Mouse (Mus musculus) forebrain, postnatal 0 days (tissue): Measurements from ENCODE around the gene Pex19. TPM values are rescaled to one million over a fixed set of nuclear protein-coding genes. Genes with fewer than 3 reads are reported as not detected.

Experiments used
- ATAC-seq: fragments of 200-750 bp; cut with Nextera tagmentation; 2 replicates; pipeline ENCODE4 v1.8.0; 2017; ENCODE audit warnings: mild to moderate bottlenecking, moderate library complexity
- DNase-seq: peaks from one replicate; pipeline ENCODE4 v3.0.0-alpha.2; 2015
- H3K27ac ChIP-seq: fragments of 300-500 bp; sonication (generic); 2 replicates; pipeline ENCODE4 v1.5.1; 2014; ENCODE audit warnings: low read depth, mild to moderate bottlenecking, antibody characterized with exemption, low read length, moderate library complexity, mixed read lengths
- H3K27me3 ChIP-seq: fragments of 300-500 bp; sonication (generic); 2 replicates; pipeline ENCODE4 v1.6.1; 2014; ENCODE audit warnings: mild to moderate bottlenecking, low read length, mixed read lengths; ENCODE audit not compliant: insufficient read depth
- H3K36me3 ChIP-seq: fragments of 300-500 bp; sonication (generic); 2 replicates; pipeline ENCODE4 v1.6.1; 2014; ENCODE audit warnings: mild to moderate bottlenecking, moderate library complexity; ENCODE audit not compliant: insufficient read depth
- H3K4me1 ChIP-seq: fragments of 300-500 bp; sonication (generic); 2 replicates; pipeline ENCODE4 v1.6.1; 2014; ENCODE audit warnings: antibody characterized with exemption; ENCODE audit not compliant: insufficient read depth
- H3K4me2 ChIP-seq: fragments of 300-500 bp; sonication (generic); 2 replicates; pipeline ENCODE4 v1.6.1; 2014; ENCODE audit warnings: low read depth, mild to moderate bottlenecking, moderate library complexity
- H3K4me3 ChIP-seq: fragments of 300-500 bp; sonication (generic); 2 replicates; pipeline ENCODE4 v1.5.1; 2014; ENCODE audit warnings: low read depth, low read length, mixed read lengths
- H3K9ac ChIP-seq: fragments of 300-500 bp; sonication (generic); 2 replicates; pipeline ENCODE4 v1.6.1; 2014; ENCODE audit warnings: mild to moderate bottlenecking
- H3K9me3 ChIP-seq: fragments of 300-500 bp; sonication (generic); 2 replicates; pipeline ENCODE4 v1.6.1; 2016; ENCODE audit warnings: low read length
- CTCF ChIP-seq: sonication (generic); IDR thresholded peaks from 2 replicates; pipeline ENCODE4 v1.5.1; 2016; ENCODE audit warnings: antibody characterized with exemption, control low read depth, low read depth
- WGBS: fragments of 180-500 bp; shearing (Covaris S2); extraction: QIAGEN DNeasy Blood & Tissue Kit; methylation state at CpG from one replicate; pipeline ENCODE4 v1.1.7; 2014; 5-methylcytosine and 5-hydroxymethylcytosine counted together
- polyA plus RNA-seq: library from polyadenylated mRNA; unstranded; fragments of >200 nt; fragmentation: Nextera tagmentation; extraction: Ambion mirVana; gene quantifications from 2 replicates; pipeline ENCODE4 v1.2.1, GENCODE M21; 2015
- total RNA-seq: library from RNA; depleted of rRNA; stranded (reverse); fragments of >200 nt; gene quantifications from 2 replicates; pipeline ENCODE4 v1.2.3, GENCODE M21; 2014

The Pex19 gene
- total and polyA plus RNA-seq, 2 experiments from 2014 or later = 136 to 161 TPM

DNA sequence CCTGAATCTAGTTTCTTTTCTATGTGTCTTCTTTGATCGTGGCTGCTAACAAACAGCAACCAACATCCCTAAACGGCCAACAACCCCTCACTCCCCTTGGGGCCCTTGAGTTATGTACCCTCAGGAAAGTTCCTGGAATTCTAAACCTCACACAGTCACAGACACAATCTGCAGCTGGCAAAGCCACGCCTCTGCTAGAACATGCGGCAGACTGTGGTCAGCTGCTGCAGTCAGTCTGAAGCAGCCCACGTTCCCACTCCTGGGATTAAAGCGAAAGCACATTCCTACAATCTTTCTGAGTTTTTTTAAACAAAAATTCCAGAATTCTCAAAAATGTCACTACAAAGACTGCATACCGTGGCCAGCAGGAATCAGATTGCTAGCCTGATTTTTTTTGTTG, 7.0 kb downstream of the Pex19 start:
- ATAC-seq (no peak), DNase-seq (no peak)
- Histone ChIP-seq H3K27ac (no peak overlapping the region), H3K4me1 (no peaks in the 10 kb centered on the region), H3K4me2 (no peak overlapping the region), H3K9ac (no peak overlapping the region), H3K4me3 (no peak overlapping the region), H3K27me3 (no peaks in the 10 kb centered on the region), H3K36me3 (peaks cover 59% of the 10 kb centered on the region), H3K9me3 (no peaks in the 10 kb centered on the region)
- WGBS = 90% methylated on average over 7 of the region's 7 CpGs
- no peak for TF ChIP-seq CTCF

DNA sequence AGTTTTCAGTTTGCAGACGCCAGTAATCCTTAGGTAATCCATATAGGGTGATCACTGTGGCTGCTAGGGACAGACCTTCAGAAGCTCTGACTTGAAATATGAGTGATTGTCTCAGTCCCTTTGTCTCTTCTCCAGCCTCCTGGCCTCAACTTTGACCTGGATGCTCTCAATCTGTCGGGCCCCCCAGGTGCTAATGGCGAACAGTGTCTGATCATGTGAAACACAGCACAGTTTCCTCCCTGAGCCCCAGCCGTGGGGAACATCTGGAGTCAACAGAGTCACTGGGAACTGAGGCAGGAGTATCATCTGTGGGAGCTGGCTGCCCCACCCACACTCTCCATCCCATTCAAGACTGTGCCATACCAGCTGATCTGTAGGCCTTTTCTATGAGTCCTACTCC, 7.5 kb downstream of the Pex19 start:
- no peak for ATAC-seq
- Histone ChIP-seq H3K4me2 (no peak overlapping the region), H3K4me1 (no peaks in the 10 kb centered on the region), H3K27ac (no peak overlapping the region), H3K9ac (no peak overlapping the region), H3K4me3 (no peak overlapping the region), H3K9me3 (no peaks in the 10 kb centered on the region), H3K36me3 (peaks cover 54% of the 10 kb centered on the region), H3K27me3 (no peaks in the 10 kb centered on the region)
- 88% methylated on average over 4 of the region's 4 CpGs for WGBS
- DNase-seq = no peak
- no peak for TF ChIP-seq CTCF

DNA sequence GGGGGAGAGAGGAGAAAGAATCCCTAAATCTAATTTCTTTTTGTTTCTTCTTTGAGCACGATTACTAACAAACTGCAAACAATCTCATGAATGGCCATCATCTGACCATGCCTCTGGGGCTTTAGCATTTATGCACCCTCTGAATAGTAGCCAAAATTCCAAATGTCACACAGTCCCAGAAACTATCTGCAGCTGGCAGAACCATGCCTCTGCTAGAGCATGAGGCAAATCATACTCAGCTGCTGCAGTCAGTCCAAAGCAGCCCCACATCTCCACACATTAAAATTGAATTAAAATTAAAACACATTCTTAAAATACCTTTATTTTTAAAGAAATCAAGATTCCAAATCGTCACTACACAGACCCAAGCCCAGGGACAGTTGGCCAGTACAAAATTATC, 13.6 kb downstream of the Pex19 start:
- ATAC-seq (no peak), DNase-seq (no peak)
- no peak for TF ChIP-seq CTCF
- Histone ChIP-seq H3K4me2 (no peak overlapping the region), H3K27me3 (no peaks in the 10 kb centered on the region), H3K4me1 (no peaks in the 10 kb centered on the region), H3K9ac (no peak overlapping the region), H3K27ac (no peak overlapping the region), H3K9me3 (no peaks in the 10 kb centered on the region), H3K4me3 (no peak overlapping the region), H3K36me3 (0 out of 2 replicates have a peak, but pooled peaks cover 4% of the 10 kb centered on the region)
- WGBS = 75% methylated on average over 2 of the region's 2 CpGs

DNA sequence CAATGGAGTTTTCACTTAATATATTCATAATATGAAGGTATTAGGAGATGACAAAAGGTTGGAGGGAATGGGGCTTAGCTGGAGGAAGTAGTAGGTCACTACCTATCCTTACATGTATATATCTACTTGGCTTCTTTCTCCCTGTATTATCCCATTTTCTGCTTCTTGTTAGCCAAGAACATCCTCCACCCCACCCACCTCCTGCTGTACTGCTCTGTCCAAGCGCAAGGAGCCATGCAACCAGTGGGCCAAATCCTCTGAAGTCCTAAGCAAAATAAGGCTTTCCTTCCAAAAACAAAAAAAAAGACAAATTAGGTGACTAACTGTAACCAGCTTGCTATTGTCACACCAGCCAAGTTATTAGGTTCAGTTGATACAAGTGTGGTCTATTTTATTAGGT, 14.3 kb downstream of the Pex19 start:
- H3K9me3 ChIP-seq = no peaks in the 10 kb centered on the region
- no peaks in the 10 kb centered on the region for H3K27me3 ChIP-seq
- H3K27ac ChIP-seq = no peak overlapping the region
- TF ChIP-seq CTCF = no peak
- 0 out of 2 replicates have a peak, but pooled peaks cover under 1% of the 10 kb centered on the region for H3K36me3 ChIP-seq
- ATAC-seq (no peak), DNase-seq (no peak)
- no peak overlapping the region for H3K4me2 ChIP-seq
- H3K9ac ChIP-seq = no peak overlapping the region
- WGBS = 97% methylated on average over 1 of the region's 1 CpGs
- H3K4me3 ChIP-seq = no peak overlapping the region
- no peaks in the 10 kb centered on the region for H3K4me1 ChIP-seq

DNA sequence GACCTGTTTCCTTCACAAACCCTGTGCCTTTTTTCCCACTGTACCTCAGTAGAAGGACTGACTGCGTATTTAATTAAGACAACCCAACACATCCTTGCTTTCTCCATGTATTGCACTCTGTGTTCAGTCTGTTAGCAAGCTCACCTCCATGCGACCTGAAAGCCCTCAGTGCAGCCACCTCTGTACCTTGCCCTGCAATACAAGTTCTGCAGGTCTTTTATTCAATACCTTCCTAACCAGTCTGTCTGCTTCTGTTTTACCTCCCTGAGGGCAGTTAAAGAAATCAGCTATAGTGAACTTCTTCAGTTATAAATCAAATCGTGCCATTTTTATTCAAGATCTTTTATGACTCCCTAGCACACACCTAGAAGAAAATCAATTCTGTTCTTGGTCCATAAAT, 15.0 kb downstream of the Pex19 start:
- Histone ChIP-seq H3K4me3 (no peak overlapping the region), H3K4me1 (no peaks in the 10 kb centered on the region), H3K4me2 (no peak overlapping the region), H3K9me3 (no peaks in the 10 kb centered on the region), H3K36me3 (no peaks in the 10 kb centered on the region), H3K27ac (no peak overlapping the region), H3K27me3 (no peaks in the 10 kb centered on the region), H3K9ac (no peak overlapping the region)
- no peak for TF ChIP-seq CTCF
- WGBS = 85% methylated on average over 3 of the region's 3 CpGs
- ATAC-seq (no peak), DNase-seq (no peak)

DNA sequence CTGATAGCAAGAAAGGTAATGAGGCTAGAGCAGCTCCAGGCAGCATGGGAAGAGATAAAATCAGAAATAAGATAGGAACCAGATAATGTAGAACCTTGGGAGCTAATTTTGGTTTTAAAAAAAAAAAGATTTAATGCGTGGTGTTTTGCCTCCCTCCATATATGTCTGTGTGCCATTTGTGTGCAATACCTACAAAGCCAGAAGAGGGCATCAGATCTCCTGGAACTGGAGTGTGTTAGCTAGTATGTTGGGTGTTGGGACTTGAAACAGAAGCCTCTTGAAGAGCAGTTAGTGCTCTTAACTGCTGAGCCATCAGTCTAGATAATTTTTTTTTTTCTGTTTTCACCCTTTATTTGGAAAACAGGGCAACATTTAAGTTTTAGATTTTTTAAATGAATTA, 17.0 kb downstream of the Pex19 start:
- Histone ChIP-seq H3K27me3 (no peaks in the 10 kb centered on the region), H3K9me3 (no peaks in the 10 kb centered on the region), H3K4me2 (no peak overlapping the region), H3K36me3 (no peaks in the 10 kb centered on the region), H3K9ac (no peak overlapping the region), H3K27ac (no peak overlapping the region), H3K4me3 (no peak overlapping the region), H3K4me1 (no peaks in the 10 kb centered on the region)
- peak; percentile 68 for DNase-seq
- TF ChIP-seq CTCF = peak; percentile 73
- WGBS = 18% methylated on average over 1 of the region's 1 CpGs
- ATAC-seq = peak; percentile 32; the same call in 1 of the 2 replicates

DNA sequence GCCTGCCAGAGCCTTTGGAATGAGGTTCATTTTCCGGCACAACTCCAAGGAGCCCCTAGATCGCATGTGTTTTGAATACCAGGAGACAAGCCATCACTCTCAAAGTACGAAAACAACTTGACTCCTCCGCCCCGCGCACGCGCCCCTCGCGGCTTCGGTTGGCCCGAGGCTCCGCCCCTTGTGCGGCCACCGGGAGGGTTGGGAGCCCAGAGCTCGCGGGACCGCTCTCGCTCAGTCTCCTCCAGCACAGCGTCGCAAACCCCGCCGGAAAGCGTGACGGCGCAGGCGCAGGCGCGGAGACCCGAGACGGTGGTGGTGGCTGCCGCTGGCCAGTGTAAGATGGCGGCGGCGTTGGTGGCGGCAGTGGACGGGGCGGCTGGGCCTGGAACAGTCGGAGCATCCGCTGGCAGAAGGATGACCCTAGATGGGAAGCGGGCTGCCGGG, 21.3 kb downstream of the Pex19 start, which contains the start of gene Dcaf8:
Dcaf8 (plus strand) TSS at position 250 of the 444 bp plus-strand sequence.
- TF ChIP-seq CTCF = no peak
- peaks cover 10% of the 10 kb centered on the region; the same call in 1 of the 2 replicates for H3K4me1 ChIP-seq

More for the DNA sequence above, 21.3 kb downstream of the Pex19 start, which contains the start of gene Dcaf8:
- ATAC-seq (peak; percentile 100), DNase-seq (peak; percentile 97)
- Histone ChIP-seq H3K9ac (peak within 1 kb of the TSS; percentile 100), H3K4me2 (peak within 1 kb of the TSS; percentile 47), H3K4me3 (peak within 1 kb of the TSS; percentile 99), H3K27me3 (no peaks in the 10 kb centered on the region), H3K36me3 (peaks cover 11% of the 10 kb centered on the region), H3K9me3 (no peaks in the 10 kb centered on the region), H3K27ac (peak within 1 kb of the TSS; percentile 92)
- WGBS = 1% methylated on average over 39 of the region's 42 CpGs
